Mouse (Mus musculus): ENCODE data around the gene Olfr466. TPM values are rescaled to one million over a fixed set of nuclear protein-coding genes. Genes with fewer than 3 reads are reported as not detected.

Gene Olfr466
- not detected in 2 replicates for polyA plus RNA-seq (2011; ENCODE audit: insufficient read depth, insufficient read length, low replicate concordance, missing spikeins)

- H3K27ac ChIP-seq (ENCODE audit: control insufficient read depth, insufficient read depth, low read depth, low read length, poor library complexity) = no peak within 1 kb of the TSS
- H3K4me3 ChIP-seq (replicated peaks; ENCODE audit: control insufficient read depth, low read depth, low read length) = no peak within 1 kb of the TSS
- WGBS = 86% methylated on average over 1 of the region's 1 CpGs
- no peak for TF ChIP-seq CTCF (IDR thresholded peaks at IDR 0.05; ENCODE audit: control insufficient read depth, insufficient read depth, low read length)
- H3K4me1 ChIP-seq (ENCODE audit: control insufficient read depth, insufficient read depth, low read length) = no peaks in the 10 kb centered on the region
Measured at GRCm38 (mm10) chr13:65149940-65150339, at the start of gene Olfr466. TSS of gene Olfr466 (plus strand) at chr13:65150240.

GRCm38 (mm10) chr13:65100678-65101077 is 49.4 kb upstream of the Olfr466 start:
- 63% methylated on average over 9 of the region's 9 CpGs for WGBS
- Histone ChIP-seq H3K4me3 (replicated peaks; ENCODE audit: control insufficient read depth, low read depth, low read length) (no peak overlapping the region), H3K27ac (ENCODE audit: control insufficient read depth, insufficient read depth, low read depth, low read length, poor library complexity) (no peak overlapping the region), H3K4me1 (ENCODE audit: control insufficient read depth, insufficient read depth, low read length) (peaks cover 6% of the 10 kb centered on the region)
- no peak for TF ChIP-seq POLR2A (IDR thresholded peaks at IDR 0.05; ENCODE audit: borderline replicate concordance, control insufficient read depth, low read depth, low read length)
- no peak for TF ChIP-seq CTCF (IDR thresholded peaks at IDR 0.05; ENCODE audit: control insufficient read depth, insufficient read depth, low read length)

- 16% methylated on average over 3 of the region's 3 CpGs for WGBS
- no peak overlapping the region for H3K27ac ChIP-seq (ENCODE audit: control insufficient read depth, insufficient read depth, low read depth, low read length, poor library complexity)
- TF ChIP-seq CTCF (IDR thresholded peaks at IDR 0.05; ENCODE audit: control insufficient read depth, insufficient read depth, low read length) (no peak), POLR2A (IDR thresholded peaks at IDR 0.05; ENCODE audit: borderline replicate concordance, control insufficient read depth, low read depth, low read length) (no peak)
- peaks cover 6% of the 10 kb centered on the region for H3K4me1 ChIP-seq (ENCODE audit: control insufficient read depth, insufficient read depth, low read length)
- H3K4me3 ChIP-seq (replicated peaks; ENCODE audit: control insufficient read depth, low read depth, low read length) = no peak overlapping the region
Measured at GRCm38 (mm10) chr13:65101232-65101631, 48.8 kb upstream of the Olfr466 start.

GRCm38 (mm10) chr13:65111961-65112360 is 38.1 kb upstream of the Olfr466 start:
- TF ChIP-seq CTCF (IDR thresholded peaks at IDR 0.05; ENCODE audit: control insufficient read depth, insufficient read depth, low read length) (no peak), POLR2A (IDR thresholded peaks at IDR 0.05; ENCODE audit: borderline replicate concordance, control insufficient read depth, low read depth, low read length) (no peak)
- Histone ChIP-seq H3K4me3 (replicated peaks; ENCODE audit: control insufficient read depth, low read depth, low read length) (peak overlapping the region; percentile 98), H3K27ac (ENCODE audit: control insufficient read depth, insufficient read depth, low read depth, low read length, poor library complexity) (peak overlapping the region; percentile 98; the same call in 1 of the 2 replicates), H3K4me1 (ENCODE audit: control insufficient read depth, insufficient read depth, low read length) (no peaks in the 10 kb centered on the region; the same call in 1 of the 2 replicates)
- WGBS = 0% methylated on average over 5 of the region's 5 CpGs

GRCm38 (mm10) chr13:65112459-65113110 is 37.5 kb upstream of the Olfr466 start, which contains the start of gene Mfsd14b:
TSS of gene Mfsd14b (minus strand) at chr13:65112975.
- no peaks in the 10 kb centered on the region; the same call in 1 of the 2 replicates for H3K4me1 ChIP-seq (ENCODE audit: control insufficient read depth, insufficient read depth, low read length)
- peak within 1 kb of the TSS; percentile 98 for H3K27ac ChIP-seq (ENCODE audit: control insufficient read depth, insufficient read depth, low read depth, low read length, poor library complexity)
- peak within 1 kb of the TSS; percentile 98 for H3K4me3 ChIP-seq (replicated peaks; ENCODE audit: control insufficient read depth, low read depth, low read length)
- TF ChIP-seq POLR2A (IDR thresholded peaks at IDR 0.05; ENCODE audit: borderline replicate concordance, control insufficient read depth, low read depth, low read length) (peak; percentile 80; the same call in 1 of the 2 replicates), CTCF (IDR thresholded peaks at IDR 0.05; ENCODE audit: control insufficient read depth, insufficient read depth, low read length) (no peak)
- WGBS = under 1% methylated on average over 60 of the region's 60 CpGs

GRCm38 (mm10) chr13:65113239-65113638 is 36.8 kb upstream of the Olfr466 start:
- Histone ChIP-seq H3K4me3 (replicated peaks; ENCODE audit: control insufficient read depth, low read depth, low read length) (peak overlapping the region; percentile 98), H3K27ac (ENCODE audit: control insufficient read depth, insufficient read depth, low read depth, low read length, poor library complexity) (no peak overlapping the region), H3K4me1 (ENCODE audit: control insufficient read depth, insufficient read depth, low read length) (no peaks in the 10 kb centered on the region; the same call in 1 of the 2 replicates)
- TF ChIP-seq POLR2A (IDR thresholded peaks at IDR 0.05; ENCODE audit: borderline replicate concordance, control insufficient read depth, low read depth, low read length) (no peak), CTCF (IDR thresholded peaks at IDR 0.05; ENCODE audit: control insufficient read depth, insufficient read depth, low read length) (no peak)
- WGBS = 83% methylated on average over 3 of the region's 3 CpGs

- Histone ChIP-seq H3K4me3 (replicated peaks; ENCODE audit: control insufficient read depth, low read depth, low read length) (no peak overlapping the region), H3K27ac (ENCODE audit: control insufficient read depth, insufficient read depth, low read depth, low read length, poor library complexity) (no peak overlapping the region), H3K4me1 (ENCODE audit: control insufficient read depth, insufficient read depth, low read length) (peaks cover 1% of the 10 kb centered on the region; the same call in 1 of the 2 replicates)
- TF ChIP-seq POLR2A (IDR thresholded peaks at IDR 0.05; ENCODE audit: borderline replicate concordance, control insufficient read depth, low read depth, low read length) = no peak
- no peak for TF ChIP-seq CTCF (IDR thresholded peaks at IDR 0.05; ENCODE audit: control insufficient read depth, insufficient read depth, low read length)
- 69% methylated on average over 3 of the region's 3 CpGs for WGBS
Measured at GRCm38 (mm10) chr13:65120984-65121383, 29.1 kb upstream of the Olfr466 start.

- Histone ChIP-seq H3K27ac (ENCODE audit: control insufficient read depth, insufficient read depth, low read depth, low read length, poor library complexity) (no peak overlapping the region; the same call in 1 of the 2 replicates), H3K4me1 (ENCODE audit: control insufficient read depth, insufficient read depth, low read length) (peaks cover 1% of the 10 kb centered on the region; the same call in 1 of the 2 replicates), H3K4me3 (replicated peaks; ENCODE audit: control insufficient read depth, low read depth, low read length) (no peak overlapping the region)
- WGBS = 26% methylated on average over 1 of the region's 1 CpGs
- TF ChIP-seq CTCF (IDR thresholded peaks at IDR 0.05; ENCODE audit: control insufficient read depth, insufficient read depth, low read length) (no peak), POLR2A (IDR thresholded peaks at IDR 0.05; ENCODE audit: borderline replicate concordance, control insufficient read depth, low read depth, low read length) (no peak)
Measured at GRCm38 (mm10) chr13:65122111-65122510, 27.9 kb upstream of the Olfr466 start.
